In genomic region chr16:95824720-95825534, GRCm38 (mm10) we compare ENCODE assay signal across 8 mouse cellular contexts.
DNase-seq lines count a peak whose midpoint lies in the region; ATAC-seq and TF ChIP-seq lines count a peak whose summit lies in the region.

No protein-coding gene starts in this region.

- H3K4me1 ChIP-seq in heart, embryonic 11.5 days (ENCODE audit: control insufficient read depth, insufficient read depth, low read length), result peaks cover 19% of the 10 kb centered on the region
- no peaks in the 10 kb centered on the region for H3K4me1 ChIP-seq in kidney, adult 2 months (ENCODE audit: control insufficient read depth, insufficient read depth, low read length)
- peaks cover 29% of the 10 kb centered on the region for H3K4me1 ChIP-seq in lung, embryonic 16.5 days (replicated peaks; ENCODE audit: control insufficient read depth, insufficient read depth, low read length)
- 0 out of 2 replicates have a peak, but pooled peaks cover 2% of the 10 kb centered on the region for H3K4me1 ChIP-seq in forebrain, embryonic 11.5 days (replicated peaks; ENCODE audit: control insufficient read depth, insufficient read depth, low read length)

- TF ChIP-seq CTCF in kidney, adult 2 months (conservative IDR thresholded peaks at IDR 0.05; ENCODE audit: insufficient read depth, insufficient read length, low read depth, low read length), result no peak

- peak overlapping the region; percentile 88 for H3K27ac ChIP-seq in heart, embryonic 11.5 days (ENCODE audit: low read depth, low read length)
- H3K27ac ChIP-seq in kidney, adult 2 months (ENCODE audit: insufficient read depth, low read depth, low read length), result peak overlapping the region; percentile 52
- peak overlapping the region; percentile 92 for H3K27ac ChIP-seq in lung, embryonic 16.5 days (ENCODE audit: low read length)
- H3K27ac ChIP-seq in forebrain, embryonic 11.5 days (ENCODE audit: low read depth, low read length), result no peak overlapping the region

- peak overlapping the region; percentile 11; the same call in 1 of the 2 replicates for H3K9ac ChIP-seq in heart, embryonic 11.5 days (ENCODE audit: low read depth, low read length)
- peak overlapping the region; percentile 21; the same call in 1 of the 2 replicates for H3K9ac ChIP-seq in lung, embryonic 16.5 days (ENCODE audit: low read length)
- H3K9ac ChIP-seq in forebrain, embryonic 11.5 days (ENCODE audit: low read length), result no peak overlapping the region

- H3K9me3 ChIP-seq in heart, embryonic 11.5 days (replicated peaks; ENCODE audit: control insufficient read depth, low read length), result no peaks in the 10 kb centered on the region
- H3K9me3 ChIP-seq in lung, embryonic 16.5 days (ENCODE audit: control insufficient read depth, low read length), result no peaks in the 10 kb centered on the region
- H3K9me3 ChIP-seq in forebrain, embryonic 11.5 days (ENCODE audit: control insufficient read depth, low read length), result no peaks in the 10 kb centered on the region

- no peaks in the 10 kb centered on the region for H3K27me3 ChIP-seq in heart, embryonic 11.5 days (ENCODE audit: control insufficient read depth, insufficient read depth, low read length)
- no peaks in the 10 kb centered on the region for H3K27me3 ChIP-seq in kidney, adult 2 months (replicated peaks; ENCODE audit: control insufficient read depth, insufficient read depth, low read length)
- no peaks in the 10 kb centered on the region for H3K27me3 ChIP-seq in lung, embryonic 16.5 days (ENCODE audit: control insufficient read depth, insufficient read depth, low read depth, low read length)
- H3K27me3 ChIP-seq in forebrain, embryonic 11.5 days (ENCODE audit: control insufficient read depth, insufficient read depth, low read length), result no peaks in the 10 kb centered on the region

- peak; percentile 71 for ATAC-seq in heart, embryonic 11.5 days (replicated peaks; ENCODE audit: insufficient number of reproducible peaks, low FRiP score, low TSS enrichment)
- peak; percentile 70 for ATAC-seq in lung, embryonic 16.5 days (ENCODE audit: low read depth)
- no peak for ATAC-seq in forebrain, embryonic 11.5 days (replicated peaks; ENCODE audit: low FRiP score)

- H3K36me3 ChIP-seq in heart, embryonic 11.5 days (ENCODE audit: control insufficient read depth, insufficient read depth, low read length), result no peaks in the 10 kb centered on the region
- H3K36me3 ChIP-seq in kidney, adult 2 months (ENCODE audit: control insufficient read depth, insufficient read depth, low read length), result no peaks in the 10 kb centered on the region
- H3K36me3 ChIP-seq in lung, embryonic 16.5 days (ENCODE audit: control insufficient read depth, insufficient read depth, low read length), result no peaks in the 10 kb centered on the region
- no peaks in the 10 kb centered on the region for H3K36me3 ChIP-seq in forebrain, embryonic 11.5 days (ENCODE audit: control insufficient read depth, insufficient read depth, low read length)

- WGBS in heart, embryonic 11.5 days (ENCODE audit: insufficient replicate concordance), result 5% methylated on average over 7 of the region's 7 CpGs
- WGBS in kidney, adult 2 months, result 10% methylated on average over 7 of the region's 7 CpGs
- 8% methylated on average over 7 of the region's 7 CpGs for WGBS in lung, embryonic 16.5 days
- 55% methylated on average over 7 of the region's 7 CpGs for WGBS in forebrain, embryonic 11.5 days

- no peak overlapping the region for H3K4me3 ChIP-seq in heart, embryonic 11.5 days (ENCODE audit: low read depth, low read length)
- no peak overlapping the region for H3K4me3 ChIP-seq in kidney, adult 2 months (ENCODE audit: insufficient read depth, low read depth, low read length)
- H3K4me3 ChIP-seq in lung, embryonic 16.5 days (ENCODE audit: low read length), result no peak overlapping the region
- H3K4me3 ChIP-seq in forebrain, embryonic 11.5 days (ENCODE audit: low read depth, low read length), result no peak overlapping the region

- H3K4me2 ChIP-seq in heart, embryonic 11.5 days, result peak overlapping the region; percentile 38
- peak overlapping the region; percentile 29; the same call in 1 of the 2 replicates for H3K4me2 ChIP-seq in lung, embryonic 16.5 days (ENCODE audit: low read depth, low read length)
- H3K4me2 ChIP-seq in forebrain, embryonic 11.5 days (ENCODE audit: low read depth, low read length, severe bottlenecking), result no peak overlapping the region

- DNase-seq in adrenal gland, adult 8-10 months, result peak; percentile 52
- peak; percentile 79 to 83 for DNase-seq in cerebellum, postnatal 10 days
- DNase-seq in kidney, adult 2 months, result peak; percentile 68
- DNase-seq in retina, postnatal 7 days (ENCODE audit: low read depth, low spot score), result peak; percentile 19
- DNase-seq in forebrain, embryonic 11.5 days (ENCODE audit: low spot score), result no peak
- no peak for DNase-seq in layer of hippocampus, postnatal 10 days (ENCODE audit: low spot score in 2 of 2)

- TF ChIP-seq POLR2A in kidney, adult 2 months (IDR thresholded peaks at IDR 0.05; ENCODE audit: low read depth, low read length), result no peak

Comparison
In these comparisons a context has a peak if more than half of its experiments do, and no peak if none do; other contexts are left out.
1. DNase-seq: peak in adrenal gland, adult 8-10 months (single experiment), cerebellum, postnatal 10 days (2 of 2), kidney, adult 2 months (single experiment) and retina, postnatal 7 days (single experiment); none in forebrain, embryonic 11.5 days (single experiment) and layer of hippocampus, postnatal 10 days (0 of 2).